Mouse (Mus musculus) ES-E14 (cell line): ENCODE measurements around the gene Fbln1. TPM values are rescaled to one million over a fixed set of nuclear protein-coding genes. Genes with fewer than 3 reads are reported as not detected.
A peak's percentile ranks its signal among the peaks of the same experiment; 100 is the strongest.

ENCODE experiments used
- DNase-seq: peaks from one replicate; pipeline ENCODE4 v3.0.0-alpha.2; 2013; ENCODE audit warnings: low read depth, low spot score
- H3K27ac ChIP-seq: 2 replicates; pipeline ENCODE4 v1.5.1; 2012; ENCODE audit warnings: low read depth, mild to moderate bottlenecking, low read length, moderate library complexity, mixed read lengths; ENCODE audit not compliant: poor library complexity, insufficient read depth, severe bottlenecking
- H3K36me3 ChIP-seq: 2 replicates; pipeline ENCODE4 v1.6.1; 2012; ENCODE audit warnings: mild to moderate bottlenecking, low read length, moderate library complexity, mixed read lengths; ENCODE audit not compliant: control insufficient read depth, poor library complexity, insufficient read depth, severe bottlenecking
- H3K4me1 ChIP-seq, 2 experiments: fragments of 150-350 bp in 1 of 2; sonication (generic) in 1 of 2; 2 replicates each; pipeline ENCODE4 v1.6.1; 2012; ENCODE audit warnings: low read length in 2 of 2, mild to moderate bottlenecking in 1 of 2, mixed read lengths in 1 of 2; ENCODE audit not compliant: control insufficient read depth in 2 of 2, insufficient read depth in 2 of 2, poor library complexity in 1 of 2
- H3K4me3 ChIP-seq, 2 experiments: fragments of 150-350 bp in 1 of 2; sonication (generic) in 1 of 2; 2 replicates each; pipeline ENCODE4 v1.5.1; 2012; ENCODE audit warnings: low read length in 2 of 2, low read depth in 1 of 2, mild to moderate bottlenecking in 1 of 2, mixed read lengths in 1 of 2; ENCODE audit not compliant: insufficient read depth in 1 of 2, poor library complexity in 1 of 2, severe bottlenecking in 1 of 2
- H3K9ac ChIP-seq: 2 replicates; pipeline ENCODE4 v1.6.1; 2012; ENCODE audit warnings: low read depth, mild to moderate bottlenecking, low read length, mixed read lengths; ENCODE audit not compliant: poor library complexity, insufficient read depth, severe bottlenecking
- H3K9me3 ChIP-seq: fragments of 150-350 bp; sonication (generic); 2 replicates; pipeline ENCODE4 v1.6.1; 2012; ENCODE audit warnings: low read depth, mild to moderate bottlenecking, low read length; ENCODE audit not compliant: control insufficient read depth, insufficient read depth
- CHD2 ChIP-seq: IDR thresholded peaks from 2 replicates; pipeline ENCODE4 v1.6.1; 2014; ENCODE audit warnings: mild to moderate bottlenecking, low read depth, low read length, inconsistent platforms
- HCFC1 ChIP-seq: IDR thresholded peaks from 2 replicates; pipeline ENCODE4 v1.6.1; 2012; ENCODE audit warnings: low read length, inconsistent platforms, borderline replicate concordance; ENCODE audit not compliant: insufficient read depth
- MAFK ChIP-seq: IDR thresholded peaks from 2 replicates; pipeline ENCODE4 v1.6.1; 2014; ENCODE audit warnings: mild to moderate bottlenecking, low read depth, low read length, inconsistent platforms; ENCODE audit not compliant: insufficient read depth
- ZC3H11A ChIP-seq: IDR thresholded peaks from 2 replicates; pipeline ENCODE4 v1.6.1; 2012; ENCODE audit warnings: low read depth, mild to moderate bottlenecking, inconsistent platforms, low read length, borderline replicate concordance
- ZNF384 ChIP-seq: IDR thresholded peaks from 2 replicates; pipeline ENCODE4 v1.6.1; 2012; ENCODE audit warnings: low read depth, low read length, inconsistent platforms
- in situ Hi-C, 2 experiments: fragments of 600-800 bp; cut with MboI; formaldehyde crosslinking; loops; one replicate each; pipeline ENCODE4 v1.15.1; 2025; ENCODE audit warnings: low sequenced_read_pairs in 2 of 2, inconsistent platforms in 1 of 2; ENCODE audit not compliant: unreplicated experiment in 2 of 2
- total RNA-seq: library from RNA; depleted of rRNA; stranded (reverse); fragments of 300-350 nt; gene quantifications from 2 replicates; pipeline ENCODE4 v1.2.3, GENCODE M21; 2012; rRNA removed

Gene Fbln1
- total RNA-seq, 1 experiment = 99.6 TPM

DNA sequence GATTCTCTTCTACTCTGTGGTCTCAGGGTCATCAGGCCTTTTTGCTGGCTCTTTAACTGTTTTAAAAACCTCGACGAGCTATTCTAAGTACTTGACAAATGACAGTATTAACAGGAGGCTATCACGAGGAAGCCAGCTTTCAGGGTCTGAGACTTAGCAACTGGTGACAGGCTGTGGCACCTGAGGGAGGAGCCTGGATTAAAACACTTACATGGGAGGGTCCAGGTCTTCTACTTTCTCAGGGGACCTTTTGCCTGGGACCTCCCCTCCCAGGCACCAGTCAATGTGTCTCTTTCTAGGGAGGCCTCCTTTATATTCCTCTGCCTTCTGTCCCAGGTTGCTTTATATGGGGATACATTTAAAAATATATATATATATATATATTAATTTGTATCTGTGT, 128.5 kb downstream of the Fbln1 start:
- no peak overlapping the region; the same call in 1 of the 2 replicates for H3K27ac ChIP-seq
- no peak for TF ChIP-seq ZC3H11A
- in situ Hi-C loops = no loop called here
- no peak overlapping the region for H3K9ac ChIP-seq
- H3K4me1 ChIP-seq = peaks cover 3 to 25% of the 10 kb centered on the region in 2 experiments; a peak in 3 of 4 replicates
- DNase-seq = no peak
- H3K36me3 ChIP-seq = no peaks in the 10 kb centered on the region
- H3K4me3 ChIP-seq = no peak overlapping the region
- no peaks in the 10 kb centered on the region for H3K9me3 ChIP-seq

DNA sequence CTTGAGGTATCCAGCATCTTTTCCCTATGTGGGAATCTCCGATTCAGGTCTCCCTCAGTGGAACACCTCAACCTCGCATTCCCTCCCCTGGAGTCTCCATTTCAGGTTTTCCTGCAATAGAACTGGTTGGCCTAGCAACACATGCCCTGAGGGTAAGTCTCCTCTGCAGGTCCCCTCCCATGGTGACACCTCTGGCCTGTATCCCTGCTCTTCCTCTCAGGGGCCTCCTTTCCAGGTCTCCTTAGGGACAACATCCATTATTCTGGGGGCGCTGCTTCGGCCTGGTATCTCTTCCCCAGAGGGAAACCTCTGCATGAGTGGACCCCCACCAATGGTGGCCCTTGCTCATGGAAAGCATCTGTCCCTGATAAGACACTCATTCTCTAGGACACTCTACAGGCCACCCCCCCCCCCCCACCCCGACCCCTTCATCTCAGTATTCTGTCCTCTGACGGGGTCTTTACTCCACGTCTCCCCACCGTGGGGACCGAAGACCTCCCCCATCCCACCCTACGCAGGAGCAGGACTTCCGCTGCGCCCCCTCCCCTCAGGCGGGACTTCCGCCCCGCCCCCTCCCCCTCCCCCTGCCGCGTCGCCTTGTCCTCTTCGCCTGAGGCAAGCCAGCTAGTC, 130.0 kb downstream of the Fbln1 start, which contains the start of gene Atxn10:
Gene Atxn10 (plus strand): TSS at position 575 of the 630 bp plus-strand sequence.
- in situ Hi-C loops = no loop called here
- TF ChIP-seq HCFC1 (no peak), ZNF384 (no peak), CHD2 (no peak), ZC3H11A (no peak), MAFK (no peak)
- peak; percentile 73 for DNase-seq

More for the DNA sequence above, 130.0 kb downstream of the Fbln1 start, which contains the start of gene Atxn10:
- Histone ChIP-seq H3K4me1 (peaks cover 3 to 25% of the 10 kb centered on the region in 2 experiments; a peak in 3 of 4 replicates), H3K36me3 (no peaks in the 10 kb centered on the region), H3K27ac (peak within 1 kb of the TSS; percentile 86), H3K4me3 (peak within 1 kb of the TSS; percentile 81 to 92), H3K9ac (peak within 1 kb of the TSS; percentile 96), H3K9me3 (no peaks in the 10 kb centered on the region)

Other genes starting within 250 kb of the Fbln1 start
- 16.0 and 18.4 TPM in 2 replicates for gene 5031439G07Rik, start 217.4 kb upstream of the Fbln1 start, total RNA-seq
- gene Upk3a, start 188.8 kb upstream of the Fbln1 start, total RNA-seq = 0.18 TPM in 1 of 2 replicates, not detected in the other
- 20.9 and 31.5 TPM in 2 replicates for gene Fam118a, start 177.0 kb upstream of the Fbln1 start, total RNA-seq
- 4.8 and 8.7 TPM in 2 replicates for gene Smc1b, start 74.0 kb upstream of the Fbln1 start, total RNA-seq
- 0.26 and 0.45 TPM in 2 replicates for gene Ribc2, start 73.9 kb upstream of the Fbln1 start, total RNA-seq
- 108 and 195 TPM in 2 replicates for gene Atxn10, start 130.3 kb downstream of the Fbln1 start, total RNA-seq